Mouse (Mus musculus): ENCODE measurements around the gene Cd3d. TPM values are rescaled to one million over a fixed set of nuclear protein-coding genes. Genes with fewer than 3 reads are reported as not detected.

Cd3d gene
- polyA plus RNA-seq, 1 experiment: not detected

DNA sequence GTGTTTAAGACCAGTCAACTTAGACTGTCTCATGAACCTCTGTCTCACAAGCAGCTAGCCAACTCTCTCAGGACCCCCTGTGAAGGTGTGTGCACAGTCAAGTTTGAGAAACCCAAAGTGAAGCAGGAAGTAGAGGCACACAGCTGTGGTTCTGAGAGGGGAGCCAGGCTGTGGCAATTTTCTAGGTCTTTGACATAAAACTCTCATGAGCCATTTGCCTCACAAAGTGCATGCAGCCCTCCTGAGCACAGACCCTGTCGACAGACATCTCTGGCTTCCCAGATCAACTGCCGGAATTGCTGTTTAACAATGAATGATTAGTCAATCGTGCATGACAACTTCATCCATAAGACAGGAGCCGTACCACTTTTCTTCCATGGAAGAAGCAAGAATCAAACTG lies 26.8 kb downstream of the Cd3d start:
- Histone ChIP-seq H3K4me3 (ENCODE audit: insufficient read depth, low read length) (no peak overlapping the region), H3K27ac (ENCODE audit: insufficient read depth, low read length) (no peak overlapping the region), H3K4me1 (ENCODE audit: control insufficient read depth, insufficient read depth, low read length) (no peaks in the 10 kb centered on the region)
- TF ChIP-seq POLR2A (IDR thresholded peaks at IDR 0.05; ENCODE audit: extremely low read depth, insufficient read depth, low read length): no peak
- no peak for TF ChIP-seq CTCF (IDR thresholded peaks at IDR 0.05; ENCODE audit: extremely low read depth, insufficient read depth, low read length)

DNA sequence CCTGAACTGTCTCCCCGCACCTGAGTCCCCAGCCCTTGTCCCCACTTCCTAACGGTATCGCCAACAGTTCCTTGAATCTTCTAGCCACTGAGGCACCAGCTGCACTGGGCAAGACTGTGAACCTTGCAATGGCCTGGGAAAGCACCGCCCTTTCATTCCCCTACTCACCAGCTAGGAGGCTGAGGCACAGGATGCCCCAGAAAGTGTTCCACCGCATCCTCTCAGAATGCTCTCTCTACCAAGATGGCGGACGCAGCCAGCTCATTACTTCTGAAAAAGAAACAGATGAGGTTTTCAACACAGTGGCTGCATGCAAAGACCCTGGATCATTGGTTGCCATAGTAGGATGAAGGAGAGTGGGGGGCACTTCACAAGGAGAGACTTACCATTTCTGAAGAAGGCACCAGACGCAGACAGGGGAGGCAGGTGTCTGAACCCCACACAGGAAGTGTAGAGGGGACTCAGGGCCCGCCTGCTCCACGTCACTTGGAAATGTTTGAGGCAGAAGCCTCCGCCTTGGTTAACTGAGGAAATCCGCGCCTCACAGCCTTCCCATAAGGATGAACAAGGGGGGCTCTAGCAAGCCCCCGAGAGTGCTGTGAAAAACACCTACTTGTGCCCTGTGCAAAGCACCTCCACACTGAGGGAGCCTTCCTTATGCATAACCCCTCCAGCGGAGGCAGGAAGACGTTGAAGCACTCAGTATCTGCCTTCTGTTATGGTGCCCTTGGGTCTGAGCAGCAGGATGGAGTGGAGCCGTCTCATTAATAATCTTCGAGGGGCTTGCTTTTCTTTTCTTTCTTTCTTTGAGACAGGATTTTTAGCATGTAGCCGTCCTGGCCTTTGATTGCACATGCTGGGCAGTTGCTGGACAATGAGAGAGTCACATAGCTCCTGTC lies 27.8 kb downstream of the Cd3d start, which contains the start of gene Cd3e:
Gene Cd3e (minus strand): TSS at position 448 of the 899 bp plus-strand sequence.
- H3K4me1 ChIP-seq (ENCODE audit: control insufficient read depth, insufficient read depth, low read length): no peaks in the 10 kb centered on the region
- TF ChIP-seq CTCF (IDR thresholded peaks at IDR 0.05; ENCODE audit: extremely low read depth, insufficient read depth, low read length): no peak
- TF ChIP-seq POLR2A (IDR thresholded peaks at IDR 0.05; ENCODE audit: extremely low read depth, insufficient read depth, low read length): no peak
- no peak within 1 kb of the TSS for H3K4me3 ChIP-seq (ENCODE audit: insufficient read depth, low read length)
- H3K27ac ChIP-seq (ENCODE audit: insufficient read depth, low read length): no peak within 1 kb of the TSS

DNA sequence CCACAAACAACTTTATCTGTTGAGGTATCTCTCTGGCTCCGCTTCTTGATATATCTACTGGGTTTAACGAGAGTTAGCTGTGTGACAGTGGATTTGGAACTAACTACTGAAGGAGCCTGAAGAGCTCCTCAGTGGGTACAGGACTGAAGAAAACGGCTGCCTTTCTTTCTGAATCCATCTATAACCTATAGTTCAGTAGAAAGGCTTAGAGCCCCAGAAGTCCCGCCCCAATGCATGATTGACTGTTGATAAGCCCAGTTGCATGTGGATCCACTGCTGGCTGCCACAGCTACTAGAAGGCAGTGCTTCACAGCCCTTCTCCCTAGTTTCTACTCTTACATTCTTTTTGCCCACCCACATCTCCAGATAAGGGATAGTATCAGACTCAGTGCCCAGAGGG lies 28.9 kb downstream of the Cd3d start:
- no peak for TF ChIP-seq POLR2A (IDR thresholded peaks at IDR 0.05; ENCODE audit: extremely low read depth, insufficient read depth, low read length)
- no peak for TF ChIP-seq CTCF (IDR thresholded peaks at IDR 0.05; ENCODE audit: extremely low read depth, insufficient read depth, low read length)

DNA sequence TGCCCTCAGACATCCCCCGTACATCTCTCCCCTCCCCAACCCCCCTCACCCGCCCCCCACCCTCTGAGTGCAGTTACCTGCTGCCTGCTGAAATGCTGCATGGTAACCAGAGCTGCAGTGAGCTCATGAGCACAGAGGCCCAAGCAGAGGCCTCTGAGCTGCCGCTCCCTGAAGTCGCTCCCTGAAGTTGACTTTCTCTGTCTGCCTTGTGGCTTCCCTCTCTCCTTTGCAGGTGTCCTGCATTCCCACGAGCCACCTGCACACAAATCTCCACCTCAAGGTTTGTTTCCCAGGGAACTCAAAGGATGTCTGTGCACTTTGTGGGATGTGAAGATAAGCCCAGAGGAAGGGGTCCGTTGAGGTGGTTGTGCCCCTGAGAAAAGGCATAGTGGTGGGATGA lies 29.7 kb downstream of the Cd3d start:
- Histone ChIP-seq H3K4me1 (ENCODE audit: control insufficient read depth, insufficient read depth, low read length) (no peaks in the 10 kb centered on the region), H3K4me3 (ENCODE audit: insufficient read depth, low read length) (no peak overlapping the region), H3K27ac (ENCODE audit: insufficient read depth, low read length) (no peak overlapping the region)
- no peak for TF ChIP-seq POLR2A (IDR thresholded peaks at IDR 0.05; ENCODE audit: extremely low read depth, insufficient read depth, low read length)
- no peak for TF ChIP-seq CTCF (IDR thresholded peaks at IDR 0.05; ENCODE audit: extremely low read depth, insufficient read depth, low read length)

More for the DNA sequence above, 28.9 kb downstream of the Cd3d start:
- Histone ChIP-seq H3K4me3 (ENCODE audit: insufficient read depth, low read length) (no peak overlapping the region), H3K4me1 (ENCODE audit: control insufficient read depth, insufficient read depth, low read length) (no peaks in the 10 kb centered on the region), H3K27ac (ENCODE audit: insufficient read depth, low read length) (no peak overlapping the region)

DNA sequence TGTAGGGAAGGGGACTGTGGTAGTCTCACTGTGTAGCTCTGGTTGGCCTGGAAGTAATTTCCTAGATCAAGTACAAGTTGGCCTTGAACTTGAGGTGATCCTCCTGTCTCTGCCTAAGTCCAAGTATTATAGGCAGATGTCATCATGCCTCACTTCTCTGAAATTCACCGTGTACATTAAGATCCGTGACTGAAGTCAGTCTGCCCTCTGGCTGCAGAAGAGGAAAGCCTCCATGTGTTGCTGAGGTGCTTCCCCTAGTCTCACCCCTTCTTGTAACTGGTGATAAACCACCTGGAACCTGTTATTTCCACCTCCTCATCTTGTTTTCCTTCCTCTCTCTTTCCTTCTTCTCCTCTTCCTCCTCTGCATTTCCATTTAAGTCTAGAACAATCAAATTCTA lies 33.3 kb downstream of the Cd3d start:
- Histone ChIP-seq H3K4me1 (ENCODE audit: control insufficient read depth, insufficient read depth, low read length) (no peaks in the 10 kb centered on the region), H3K4me3 (ENCODE audit: insufficient read depth, low read length) (no peak overlapping the region), H3K27ac (ENCODE audit: insufficient read depth, low read length) (no peak overlapping the region)
- TF ChIP-seq POLR2A (IDR thresholded peaks at IDR 0.05; ENCODE audit: extremely low read depth, insufficient read depth, low read length) (no peak), CTCF (IDR thresholded peaks at IDR 0.05; ENCODE audit: extremely low read depth, insufficient read depth, low read length) (no peak)

DNA sequence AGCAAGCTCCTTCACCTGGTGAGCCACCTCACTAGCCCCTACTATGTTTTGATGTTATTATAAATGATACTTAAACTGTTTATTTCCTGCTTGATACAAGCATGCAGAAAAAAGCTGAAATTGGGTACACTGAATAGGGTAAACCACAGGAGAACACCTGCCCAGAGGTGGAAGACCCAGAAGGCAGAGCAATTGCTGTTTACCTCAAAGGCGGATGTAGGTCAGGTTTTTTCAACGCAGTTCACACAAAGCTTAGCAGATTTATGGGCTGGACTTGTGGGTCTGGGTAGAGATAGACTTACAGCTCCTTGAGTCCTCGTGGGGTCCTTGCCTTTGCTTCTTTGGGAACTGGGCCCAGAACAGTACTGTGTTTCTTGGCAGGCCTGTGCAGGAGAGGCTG lies 34.3 kb downstream of the Cd3d start:
- TF ChIP-seq CTCF (IDR thresholded peaks at IDR 0.05; ENCODE audit: extremely low read depth, insufficient read depth, low read length) (no peak), POLR2A (IDR thresholded peaks at IDR 0.05; ENCODE audit: extremely low read depth, insufficient read depth, low read length) (no peak)
- Histone ChIP-seq H3K4me1 (ENCODE audit: control insufficient read depth, insufficient read depth, low read length) (no peaks in the 10 kb centered on the region), H3K27ac (ENCODE audit: insufficient read depth, low read length) (no peak overlapping the region), H3K4me3 (ENCODE audit: insufficient read depth, low read length) (no peak overlapping the region)

DNA sequence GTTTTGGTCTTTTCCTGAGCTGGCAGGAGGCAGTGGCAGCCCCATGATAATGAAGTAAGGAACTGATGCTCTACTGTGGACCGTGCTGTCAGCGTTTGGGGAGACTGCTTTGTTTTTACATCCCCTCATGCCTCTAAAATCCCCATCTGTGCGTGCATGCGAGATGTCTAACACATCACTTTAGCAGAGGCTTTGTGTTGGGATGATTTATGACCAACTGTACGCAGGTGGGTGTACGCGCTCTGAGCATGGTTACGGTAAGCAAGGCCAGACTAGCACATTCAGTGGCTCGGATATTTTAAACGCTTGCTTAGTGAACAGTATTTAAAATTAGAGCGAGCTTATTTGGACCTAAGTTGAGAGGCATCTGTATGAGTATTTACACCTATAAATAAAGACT lies 36.4 kb downstream of the Cd3d start:
- Histone ChIP-seq H3K4me1 (ENCODE audit: control insufficient read depth, insufficient read depth, low read length) (no peaks in the 10 kb centered on the region), H3K4me3 (ENCODE audit: insufficient read depth, low read length) (no peak overlapping the region), H3K27ac (ENCODE audit: insufficient read depth, low read length) (no peak overlapping the region)
- TF ChIP-seq CTCF (IDR thresholded peaks at IDR 0.05; ENCODE audit: extremely low read depth, insufficient read depth, low read length) (no peak), POLR2A (IDR thresholded peaks at IDR 0.05; ENCODE audit: extremely low read depth, insufficient read depth, low read length) (no peak)

DNA sequence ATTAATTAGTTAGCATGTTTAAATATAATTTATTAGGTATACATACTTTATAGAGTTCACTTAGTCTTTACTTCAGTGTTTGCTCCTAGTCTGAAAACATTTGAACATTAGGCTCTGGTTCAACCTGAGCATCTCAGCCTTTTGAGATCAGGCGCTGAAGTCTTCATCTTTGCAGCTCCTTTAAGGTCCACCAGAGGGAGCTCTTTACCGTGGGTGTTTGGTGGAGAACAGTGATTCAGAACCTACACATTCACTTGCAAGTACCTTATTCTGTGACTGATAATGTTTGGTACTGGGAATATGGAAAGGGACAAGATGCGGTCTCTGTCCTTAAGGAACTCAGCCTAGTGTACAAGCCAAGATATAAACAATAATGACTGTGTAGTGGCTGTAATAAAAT lies 41.2 kb downstream of the Cd3d start:
- Histone ChIP-seq H3K4me3 (ENCODE audit: insufficient read depth, low read length) (no peak overlapping the region), H3K4me1 (ENCODE audit: control insufficient read depth, insufficient read depth, low read length) (no peaks in the 10 kb centered on the region), H3K27ac (ENCODE audit: insufficient read depth, low read length) (no peak overlapping the region)
- TF ChIP-seq CTCF (IDR thresholded peaks at IDR 0.05; ENCODE audit: extremely low read depth, insufficient read depth, low read length) (peak; percentile 85), POLR2A (IDR thresholded peaks at IDR 0.05; ENCODE audit: extremely low read depth, insufficient read depth, low read length) (no peak)

DNA sequence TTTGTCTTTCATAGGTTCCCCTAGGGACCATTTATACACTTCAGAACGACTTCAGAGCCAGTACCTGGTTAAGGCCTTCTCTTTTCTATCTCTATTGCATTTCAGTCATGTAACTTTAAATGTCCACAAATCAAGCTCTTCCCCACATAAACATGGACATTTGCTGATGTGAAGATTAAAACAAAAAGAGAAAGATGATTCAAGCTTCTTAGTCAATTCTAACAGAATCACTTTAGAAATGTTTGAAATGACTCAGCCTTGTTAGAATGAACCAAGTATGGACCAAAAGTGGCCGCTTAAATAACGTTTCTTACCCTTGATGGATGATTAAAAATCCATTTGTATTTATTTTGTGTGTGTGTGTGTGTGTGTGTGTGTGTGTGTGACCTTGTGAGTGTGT lies 42.1 kb downstream of the Cd3d start:
- H3K27ac ChIP-seq (ENCODE audit: insufficient read depth, low read length): no peak overlapping the region
- TF ChIP-seq CTCF (IDR thresholded peaks at IDR 0.05; ENCODE audit: extremely low read depth, insufficient read depth, low read length) (no peak), POLR2A (IDR thresholded peaks at IDR 0.05; ENCODE audit: extremely low read depth, insufficient read depth, low read length) (no peak)
- H3K4me3 ChIP-seq (ENCODE audit: insufficient read depth, low read length): no peak overlapping the region
- H3K4me1 ChIP-seq (ENCODE audit: control insufficient read depth, insufficient read depth, low read length): no peaks in the 10 kb centered on the region

DNA sequence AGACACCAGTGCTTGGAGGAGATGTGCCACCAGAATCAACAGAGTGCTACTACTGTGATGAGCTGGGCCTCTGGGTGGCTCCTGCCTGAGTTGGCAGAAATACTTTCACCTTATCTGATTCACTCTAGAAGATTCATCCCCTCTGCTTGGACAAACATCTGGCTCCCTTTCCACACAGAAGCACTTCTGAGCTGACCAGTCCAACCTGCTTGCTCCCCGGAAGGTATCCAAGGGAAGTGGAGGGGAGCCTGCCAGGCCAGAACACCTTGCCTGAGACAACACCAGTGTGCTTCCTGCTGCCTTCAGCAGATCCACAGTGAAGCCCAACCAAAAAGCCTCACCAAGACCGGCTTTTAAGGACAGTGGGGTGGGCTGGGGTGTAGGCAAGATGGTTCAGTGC lies 42.6 kb downstream of the Cd3d start:
- Histone ChIP-seq H3K4me1 (ENCODE audit: control insufficient read depth, insufficient read depth, low read length) (no peaks in the 10 kb centered on the region), H3K4me3 (ENCODE audit: insufficient read depth, low read length) (no peak overlapping the region), H3K27ac (ENCODE audit: insufficient read depth, low read length) (no peak overlapping the region)
- no peak for TF ChIP-seq CTCF (IDR thresholded peaks at IDR 0.05; ENCODE audit: extremely low read depth, insufficient read depth, low read length)
- TF ChIP-seq POLR2A (IDR thresholded peaks at IDR 0.05; ENCODE audit: extremely low read depth, insufficient read depth, low read length): no peak

All from cortical plate, adult 2 months (tissue).